Mouse (Mus musculus): ENCODE results near the gene Ccl4.

DNA sequence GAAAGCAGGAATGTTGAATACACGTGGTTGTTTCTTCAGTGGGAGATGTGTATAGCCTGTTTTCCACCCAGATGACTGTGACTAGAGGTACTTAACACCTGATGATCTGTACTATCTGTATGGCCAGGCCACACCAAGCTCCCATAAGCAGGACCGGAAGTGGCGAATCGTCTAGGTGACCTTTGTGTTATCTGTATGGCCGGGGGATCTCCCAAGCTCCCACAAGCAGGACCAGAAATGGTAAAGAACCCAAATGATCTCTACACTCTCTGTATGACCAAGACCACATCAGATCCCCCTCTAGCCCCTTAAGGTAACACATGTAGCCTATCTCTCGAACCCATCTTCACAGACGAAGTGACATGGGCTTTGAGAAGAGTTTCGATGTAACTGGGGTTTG lies 7.8 kb upstream of the Ccl4 start:
- TF ChIP-seq CTCF (IDR thresholded peaks at IDR 0.05; ENCODE audit: low read depth, low read length) (no peak), EP300 (IDR thresholded peaks at IDR 0.05; ENCODE audit: insufficient read depth, low read depth, low read length) (no peak)
